Mouse (Mus musculus) liver, embryonic 16.5 days (tissue): ENCODE measurements around the gene Lrp6. TPM values are rescaled to one million over a fixed set of nuclear protein-coding genes. Genes with fewer than 3 reads are reported as not detected.

Experiments used
- ATAC-seq: fragments of 200-750 bp; cut with Nextera tagmentation; 2 replicates; pipeline ENCODE4 v1.8.0; 2017; ENCODE audit warnings: low read depth, mild to moderate bottlenecking, moderate number of reproducible peaks, moderate library complexity
- H3K27ac ChIP-seq: fragments of 300-500 bp; sonication (generic); 2 replicates; pipeline ENCODE4 v1.5.1; 2014; ENCODE audit warnings: mild to moderate bottlenecking, low read length
- H3K27me3 ChIP-seq: fragments of 300-500 bp; sonication (generic); 2 replicates; pipeline ENCODE4 v1.6.1; 2014; ENCODE audit warnings: low read depth, low read length, mixed read lengths; ENCODE audit not compliant: control insufficient read depth, insufficient read depth
- H3K36me3 ChIP-seq: fragments of 300-500 bp; sonication (generic); 2 replicates; pipeline ENCODE4 v1.6.1; 2014; ENCODE audit warnings: mild to moderate bottlenecking; ENCODE audit not compliant: control insufficient read depth, insufficient read depth
- H3K4me1 ChIP-seq: fragments of 300-500 bp; sonication (generic); 2 replicates; pipeline ENCODE4 v1.6.1; 2014; ENCODE audit warnings: low read depth, low read length, mixed read lengths; ENCODE audit not compliant: control insufficient read depth
- H3K4me2 ChIP-seq: fragments of 300-500 bp; sonication (generic); 2 replicates; pipeline ENCODE4 v1.6.1; 2014; ENCODE audit warnings: low read depth, low read length, mixed read lengths
- H3K4me3 ChIP-seq: fragments of 300-500 bp; sonication (generic); 2 replicates; pipeline ENCODE4 v1.5.1; 2014; ENCODE audit warnings: low read depth, mild to moderate bottlenecking, low read length
- H3K9ac ChIP-seq: fragments of 300-500 bp; sonication (generic); 2 replicates; pipeline ENCODE4 v1.6.1; 2014; ENCODE audit warnings: low read depth, low read length
- H3K9me3 ChIP-seq: fragments of 300-500 bp; sonication (generic); replicated peaks from 2 replicates; pipeline ENCODE4 v1.6.1; 2016; ENCODE audit warnings: low read length; ENCODE audit not compliant: control insufficient read depth
- WGBS: fragments of 180-500 bp; shearing (Covaris S2); extraction: QIAGEN DNeasy Blood & Tissue Kit; methylation state at CpG from one replicate; pipeline ENCODE4 v1.1.7; 2014; ENCODE audit not compliant: insufficient replicate concordance; 5-methylcytosine and 5-hydroxymethylcytosine counted together
- polyA plus RNA-seq: library from polyadenylated mRNA; unstranded; fragments of >200 nt; fragmentation: Nextera tagmentation; extraction: Ambion mirVana; gene quantifications from 2 replicates; pipeline ENCODE4 v1.2.1, GENCODE M21; 2015

Gene Lrp6
- polyA plus RNA-seq, 1 experiment from 2014 or later: 7.8 TPM

- H3K27me3 ChIP-seq: no peaks in the 10 kb centered on the region
- no peak overlapping the region for H3K4me2 ChIP-seq
- H3K36me3 ChIP-seq: no peaks in the 10 kb centered on the region
- 70% methylated on average over 3 of the region's 3 CpGs for WGBS
- no peak overlapping the region for H3K27ac ChIP-seq
- no peak for ATAC-seq
- H3K9ac ChIP-seq: no peak overlapping the region
- no peaks in the 10 kb centered on the region for H3K4me1 ChIP-seq
- H3K4me3 ChIP-seq: no peak overlapping the region
- no peaks in the 10 kb centered on the region for H3K9me3 ChIP-seq
These were observed 150.1 kb downstream of the Lrp6 start for GRCm38 (mm10) chr6:134416556-134417105.

- Histone ChIP-seq H3K27me3 (no peaks in the 10 kb centered on the region), H3K9me3 (no peaks in the 10 kb centered on the region), H3K36me3 (no peaks in the 10 kb centered on the region), H3K4me1 (no peaks in the 10 kb centered on the region), H3K4me2 (0 out of 2 replicates have a peak overlapping the region, but pooled peaks have one; percentile 1), H3K4me3 (no peak overlapping the region), H3K27ac (no peak overlapping the region), H3K9ac (no peak overlapping the region)
- no peak for ATAC-seq
- WGBS: 45% methylated on average over 4 of the region's 4 CpGs
These were observed 152.3 kb downstream of the Lrp6 start for GRCm38 (mm10) chr6:134414532-134414883.

GRCm38 (mm10) chr6:134413706-134414531 lies 152.8 kb downstream of the Lrp6 start:
- no peak for ATAC-seq
- peak overlapping the region; percentile 1; the same call in 1 of the 2 replicates for H3K4me2 ChIP-seq
- H3K27me3 ChIP-seq: no peaks in the 10 kb centered on the region
- 35% methylated on average over 18 of the region's 18 CpGs for WGBS
- H3K27ac ChIP-seq: no peak overlapping the region
- no peak overlapping the region for H3K9ac ChIP-seq
- no peaks in the 10 kb centered on the region for H3K36me3 ChIP-seq
- no peaks in the 10 kb centered on the region for H3K9me3 ChIP-seq
- H3K4me1 ChIP-seq: no peaks in the 10 kb centered on the region
- H3K4me3 ChIP-seq: no peak overlapping the region

DNA sequence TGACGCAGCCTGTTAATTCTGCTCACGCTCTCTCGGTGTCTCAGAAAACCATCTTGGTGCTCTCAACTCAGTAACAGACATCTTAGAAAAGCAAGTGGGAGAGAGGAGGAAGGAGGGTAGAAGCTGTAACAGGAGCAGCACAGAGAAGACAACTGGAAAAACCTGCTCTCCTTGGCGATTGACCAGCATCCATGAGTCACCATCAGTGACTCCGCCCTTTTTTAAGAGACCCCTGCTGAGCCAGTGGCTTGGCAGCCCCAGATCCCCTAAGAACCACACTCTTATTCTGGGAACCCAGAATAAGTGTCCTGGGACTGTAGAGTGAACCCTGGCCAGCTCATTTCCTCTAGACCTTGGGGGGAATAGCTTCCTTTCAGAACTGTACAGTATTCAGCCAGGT lies 159.5 kb downstream of the Lrp6 start:
- no peak overlapping the region for H3K9ac ChIP-seq
- no peaks in the 10 kb centered on the region for H3K36me3 ChIP-seq
- H3K4me2 ChIP-seq: no peak overlapping the region
- no peak overlapping the region for H3K4me3 ChIP-seq
- no peaks in the 10 kb centered on the region for H3K27me3 ChIP-seq
- H3K4me1 ChIP-seq: no peaks in the 10 kb centered on the region
- no peaks in the 10 kb centered on the region for H3K9me3 ChIP-seq
- 59% methylated on average over 5 of the region's 5 CpGs for WGBS
- no peak for ATAC-seq
- no peak overlapping the region for H3K27ac ChIP-seq

- Histone ChIP-seq H3K27me3 (no peaks in the 10 kb centered on the region), H3K4me2 (no peak overlapping the region), H3K4me3 (no peak overlapping the region), H3K27ac (no peak overlapping the region), H3K9ac (no peak overlapping the region), H3K9me3 (no peaks in the 10 kb centered on the region), H3K4me1 (no peaks in the 10 kb centered on the region), H3K36me3 (no peaks in the 10 kb centered on the region)
- ATAC-seq: no peak
- 68% methylated on average over 9 of the region's 9 CpGs for WGBS
These were observed 163.1 kb downstream of the Lrp6 start for GRCm38 (mm10) chr6:134403684-134404070.

DNA sequence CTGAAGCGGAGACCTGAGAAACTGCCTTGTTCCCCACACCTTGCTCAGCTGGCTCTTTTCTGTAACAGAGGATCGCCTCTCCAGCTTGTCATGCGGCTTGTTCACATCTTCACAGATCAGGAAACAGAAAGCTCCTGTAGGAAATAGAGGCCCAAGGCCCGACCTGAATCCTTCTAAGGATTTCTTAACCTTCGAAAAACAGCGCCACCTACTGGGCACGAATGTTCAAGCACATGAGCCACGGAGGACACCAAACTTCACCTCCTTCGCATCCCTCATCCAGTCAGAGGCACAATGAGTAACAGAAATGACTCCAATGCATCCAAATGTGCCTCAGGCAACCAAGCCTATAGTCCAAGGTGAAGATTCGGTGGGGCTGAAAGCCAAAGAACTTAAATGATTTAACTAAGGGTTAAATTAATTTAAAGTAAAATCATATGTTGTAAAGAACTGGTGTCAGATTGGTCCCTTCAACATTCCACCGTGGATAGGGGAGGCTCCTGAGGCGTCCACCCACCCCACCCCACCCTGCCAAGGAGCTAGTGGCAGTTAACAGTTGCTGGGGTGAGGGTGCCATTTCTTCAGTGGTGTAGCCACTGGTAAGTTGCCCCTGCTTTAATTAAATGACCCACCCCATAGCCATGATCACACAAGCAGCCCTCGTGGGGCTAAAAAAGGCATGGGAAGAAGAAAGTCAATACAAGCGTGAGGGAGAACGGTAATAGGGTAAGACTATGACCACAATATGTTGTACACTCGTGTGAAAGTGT lies 163.7 kb downstream of the Lrp6 start:
- WGBS: 31% methylated on average over 16 of the region's 16 CpGs
- no peak for ATAC-seq
- no peaks in the 10 kb centered on the region for H3K9me3 ChIP-seq
- no peak overlapping the region for H3K4me2 ChIP-seq
- H3K27me3 ChIP-seq: no peaks in the 10 kb centered on the region
- H3K36me3 ChIP-seq: no peaks in the 10 kb centered on the region
- no peak overlapping the region for H3K4me3 ChIP-seq
- no peak overlapping the region for H3K27ac ChIP-seq
- no peak overlapping the region for H3K9ac ChIP-seq
- H3K4me1 ChIP-seq: no peaks in the 10 kb centered on the region

Other genes starting within 250 kb of the Lrp6 start
- gene Bcl2l14, start 170.6 kb downstream of the Lrp6 start, polyA plus RNA-seq: 0.09 TPM in 2 replicates
- 0.78 and 0.80 TPM in 2 replicates for gene Mansc1, start 65.5 kb upstream of the Lrp6 start, polyA plus RNA-seq
- gene Borcs5, start 72.5 kb upstream of the Lrp6 start, polyA plus RNA-seq: 6.4 and 8.2 TPM in 2 replicates
- gene Dusp16, start 225.7 kb upstream of the Lrp6 start, polyA plus RNA-seq: 5.7 and 6.1 TPM in 2 replicates